Mouse (Mus musculus): ENCODE data around the gene Lrrn3. TPM values are rescaled to one million over a fixed set of nuclear protein-coding genes. Genes with fewer than 3 reads are reported as not detected.

The Lrrn3 gene
- total and polyA plus RNA-seq, 2 experiments from 2014 or later, result 0.08 to 0.66 TPM

DNA sequence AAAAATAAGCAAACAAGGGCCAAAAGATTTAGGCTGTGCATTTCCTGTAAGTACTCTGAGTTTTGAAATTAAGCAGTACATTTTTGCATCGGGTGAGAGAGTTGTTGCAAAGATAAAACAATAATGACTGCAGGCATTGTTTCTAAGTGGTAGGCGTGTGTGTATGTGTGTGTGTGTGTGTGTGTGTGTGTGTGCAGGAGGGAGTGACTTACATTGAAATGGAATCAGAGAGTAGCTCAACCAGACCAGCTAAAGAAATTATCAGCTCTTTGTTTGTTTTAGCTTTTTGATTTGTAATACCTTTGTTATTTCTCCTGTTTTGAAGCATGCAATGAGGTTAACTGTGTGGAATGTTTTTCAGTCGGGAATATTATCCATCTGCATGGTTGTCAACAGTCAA is 84.3 kb downstream of the Lrrn3 start:
- H3K4me2 ChIP-seq (ENCODE audit: low read depth, low read length), result no peak overlapping the region
- no peak for DNase-seq (ENCODE audit: low spot score)
- 30% methylated on average over 3 of the region's 3 CpGs for WGBS
- H3K36me3 ChIP-seq (replicated peaks; ENCODE audit: control insufficient read depth, insufficient read depth, low read length), result no peaks in the 10 kb centered on the region
- H3K9me3 ChIP-seq (replicated peaks; ENCODE audit: control insufficient read depth, low read length), result no peaks in the 10 kb centered on the region
- no peak overlapping the region for H3K9ac ChIP-seq (replicated peaks; ENCODE audit: low read depth, low read length)
- no peaks in the 10 kb centered on the region for H3K27me3 ChIP-seq (ENCODE audit: control insufficient read depth, insufficient read depth, low read length)
- TF ChIP-seq CTCF (IDR thresholded peaks at IDR 0.05; ENCODE audit: low read depth), result no peak
- no peak for TF ChIP-seq EP300 (IDR thresholded peaks at IDR 0.05; ENCODE audit: low read depth)
- 0 out of 2 replicates have a peak, but pooled peaks cover 5% of the 10 kb centered on the region for H3K4me1 ChIP-seq (ENCODE audit: control insufficient read depth, insufficient read depth)
- H3K27ac ChIP-seq (ENCODE audit: low read depth), result no peak overlapping the region
- H3K4me3 ChIP-seq (ENCODE audit: low read depth, low read length), result no peak overlapping the region
- ATAC-seq (ENCODE audit: insufficient read depth, low read depth), result no peak

Measured in heart, postnatal 0 days (tissue).